Mouse (Mus musculus): ENCODE measurements around the gene Gba. TPM values are rescaled to one million over a fixed set of nuclear protein-coding genes. Genes with fewer than 3 reads are reported as not detected.

Gene Gba
- polyA plus RNA-seq, 1 experiment from 2014 or later: 26.2 TPM

DNA sequence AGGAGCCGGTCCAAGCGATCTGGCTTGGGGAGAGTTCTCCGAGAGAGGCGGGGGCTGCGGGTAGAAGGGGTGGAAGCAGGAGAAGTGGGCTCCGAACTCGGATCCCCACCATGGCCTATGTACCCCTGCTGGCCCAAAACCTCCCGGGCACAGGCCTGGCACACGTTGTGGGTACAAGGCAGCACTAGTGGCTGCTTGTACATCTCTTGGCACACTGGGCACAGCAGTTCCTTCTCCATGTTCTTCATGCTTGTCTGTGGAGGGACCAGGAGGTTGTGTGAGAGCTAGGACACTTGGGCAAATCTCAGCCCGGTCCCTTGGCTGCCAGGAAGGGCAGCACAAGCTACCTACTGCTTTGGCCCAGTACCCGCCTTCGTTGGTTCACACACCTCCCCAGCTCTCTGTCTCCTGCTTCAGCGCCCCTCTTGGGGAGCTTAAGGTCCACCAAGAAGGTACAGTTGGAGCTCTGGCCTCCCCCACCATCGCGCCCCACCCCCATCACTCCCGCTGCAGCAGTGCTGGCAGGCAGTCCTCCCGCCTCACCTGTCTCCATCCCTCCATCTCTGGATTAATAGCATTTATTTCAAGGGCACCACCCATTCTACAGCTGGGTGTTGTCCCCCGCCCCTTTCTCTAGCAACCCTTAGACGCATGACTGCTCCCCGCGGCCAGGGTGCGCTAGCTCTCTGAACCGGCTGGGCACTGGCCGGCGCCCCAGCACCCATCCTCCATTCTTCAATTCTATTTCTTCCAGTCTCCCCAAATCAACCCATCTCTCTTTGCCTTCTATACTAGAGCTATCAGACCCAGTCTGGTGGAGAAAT, 41.6 kb downstream of the Gba start:
- no peak for ATAC-seq (ENCODE audit: insufficient read depth)
- 25% methylated on average over 25 of the region's 25 CpGs for WGBS (ENCODE audit: insufficient replicate concordance)
- H3K9ac ChIP-seq: no peak overlapping the region

DNA sequence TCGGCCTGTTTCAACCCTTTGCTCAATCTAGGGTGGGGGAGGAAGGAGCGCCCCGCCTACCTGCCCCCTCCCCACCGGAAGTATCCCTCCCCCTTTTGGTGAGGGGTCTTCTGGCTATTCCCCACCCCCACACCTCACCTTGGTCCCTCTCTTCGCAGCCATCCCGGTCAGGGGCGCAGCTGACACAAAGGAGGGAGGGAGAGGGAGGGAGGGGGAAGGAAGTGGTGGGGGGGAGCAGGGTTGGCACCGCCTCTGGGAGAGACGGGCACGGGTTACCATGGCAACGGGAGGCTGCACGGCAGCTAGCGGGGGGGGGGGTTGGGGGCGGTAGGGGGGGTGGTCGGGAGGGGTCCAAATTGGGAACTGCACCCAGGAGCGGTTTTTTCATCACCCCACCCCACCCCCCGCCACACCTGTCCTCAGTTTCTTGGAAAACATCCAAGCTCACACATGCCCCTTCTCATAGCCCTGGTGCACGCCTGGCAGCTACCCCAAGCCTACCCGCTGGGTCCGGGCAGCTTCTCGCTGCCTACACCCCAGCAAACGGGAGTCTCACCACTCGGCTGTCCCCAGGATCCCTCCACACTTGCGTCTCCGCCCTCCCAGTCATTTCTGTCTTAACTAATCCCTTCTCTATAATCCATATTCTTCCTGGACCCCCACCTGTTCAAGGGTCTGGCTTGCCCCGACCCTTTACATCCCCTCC, 42.4 kb downstream of the Gba start:
- H3K9ac ChIP-seq: no peak overlapping the region
- peak overlapping the region; percentile 90 for H3K4me2 ChIP-seq
- H3K36me3 ChIP-seq (replicated peaks): no peaks in the 10 kb centered on the region; the same call in 1 of the 2 replicates
- H3K27me3 ChIP-seq: peaks cover 29% of the 10 kb centered on the region
- peaks cover 53% of the 10 kb centered on the region for H3K4me1 ChIP-seq (replicated peaks)
- H3K4me3 ChIP-seq (replicated peaks): peak overlapping the region; percentile 8; the same call in 1 of the 2 replicates
- no peaks in the 10 kb centered on the region for H3K9me3 ChIP-seq (replicated peaks)
- 2% methylated on average over 20 of the region's 26 CpGs for WGBS (ENCODE audit: insufficient replicate concordance)
- ATAC-seq (ENCODE audit: insufficient read depth): no peak
- H3K27ac ChIP-seq (replicated peaks): no peak overlapping the region

More for the DNA sequence above, 41.6 kb downstream of the Gba start:
- Histone ChIP-seq H3K27ac (replicated peaks) (no peak overlapping the region), H3K27me3 (peaks cover 29% of the 10 kb centered on the region), H3K9me3 (replicated peaks) (no peaks in the 10 kb centered on the region), H3K4me1 (replicated peaks) (peaks cover 53% of the 10 kb centered on the region), H3K4me2 (peak overlapping the region; percentile 90), H3K36me3 (replicated peaks) (no peaks in the 10 kb centered on the region; the same call in 1 of the 2 replicates), H3K4me3 (replicated peaks) (no peak overlapping the region)

DNA sequence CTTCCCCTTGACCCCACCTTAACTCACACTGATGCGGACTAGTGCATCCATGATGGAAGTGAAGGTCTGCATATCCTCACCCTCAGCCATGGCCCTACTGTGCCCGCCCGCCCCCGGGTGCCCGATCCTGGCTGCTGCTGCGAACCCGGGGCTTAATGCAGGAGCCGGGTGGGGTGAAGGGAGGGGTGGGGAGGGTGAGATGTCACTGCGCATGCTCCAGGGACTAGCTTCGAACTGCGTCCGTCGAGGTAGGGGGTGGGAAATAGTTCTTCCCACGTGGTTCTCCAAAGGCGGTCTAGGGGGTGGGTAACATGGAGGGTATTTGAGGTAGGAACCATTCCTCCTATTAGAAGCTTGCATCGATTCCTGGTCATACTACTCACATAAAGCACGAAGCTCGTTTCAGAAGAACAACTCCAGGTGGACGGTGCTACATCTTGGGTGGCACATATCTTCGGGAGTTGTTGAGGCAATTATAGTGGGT, 43.0 kb downstream of the Gba start, which contains the start of gene Krtcap2:
TSS of gene Krtcap2 (plus strand) at position 279 of the 484 bp plus-strand sequence.
- Histone ChIP-seq H3K9me3 (replicated peaks) (no peaks in the 10 kb centered on the region), H3K27me3 (peaks cover 35% of the 10 kb centered on the region), H3K4me1 (replicated peaks) (peaks cover 56% of the 10 kb centered on the region), H3K4me3 (replicated peaks) (peak within 1 kb of the TSS; percentile 78), H3K27ac (replicated peaks) (peak within 1 kb of the TSS; percentile 69), H3K36me3 (replicated peaks) (no peaks in the 10 kb centered on the region; the same call in 1 of the 2 replicates), H3K4me2 (peak within 1 kb of the TSS; percentile 90), H3K9ac (peak within 1 kb of the TSS; percentile 73)
- WGBS (ENCODE audit: insufficient replicate concordance): 7% methylated on average over 20 of the region's 20 CpGs
- no peak for ATAC-seq (ENCODE audit: insufficient read depth)

DNA sequence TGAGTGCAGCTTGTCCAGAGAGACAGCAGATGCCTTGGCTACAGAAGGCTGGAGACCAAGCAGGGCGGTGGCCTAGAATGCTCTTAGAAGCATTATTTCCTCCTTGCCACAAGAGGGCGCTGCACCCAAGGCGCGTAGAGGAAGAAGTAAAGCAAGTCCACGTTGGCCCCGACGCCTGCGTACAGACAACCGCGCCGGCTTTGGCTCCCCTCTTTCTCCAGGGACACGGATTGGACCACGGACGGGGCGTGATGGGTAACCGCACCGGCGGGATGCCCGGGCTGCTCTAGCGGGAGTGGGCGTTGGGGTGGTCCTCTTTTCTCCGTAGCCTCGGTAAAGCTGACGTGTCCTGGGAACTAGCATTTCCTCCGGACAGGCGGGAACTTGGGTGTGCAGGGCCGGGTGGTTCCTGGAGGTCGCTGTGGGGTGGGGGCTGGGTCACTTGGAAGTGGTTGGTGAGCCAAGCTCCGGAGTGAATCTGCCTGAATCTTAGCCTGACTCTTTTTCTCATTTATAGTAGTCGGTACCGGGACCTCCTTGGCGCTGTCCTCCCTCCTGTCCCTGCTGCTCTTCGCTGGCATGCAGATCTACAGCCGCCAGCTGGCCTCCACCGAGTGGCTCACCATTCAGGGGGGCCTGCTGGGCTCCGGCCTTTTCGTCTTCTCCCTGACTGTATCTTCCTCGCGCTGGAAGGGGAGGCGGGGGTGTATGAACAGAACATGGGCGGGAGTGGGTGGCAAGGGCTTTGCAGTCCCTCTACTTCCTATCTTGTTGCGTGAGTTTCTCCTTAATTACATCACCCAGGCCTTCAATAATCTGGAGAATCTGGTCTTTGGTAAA, 43.8 kb downstream of the Gba start, which contains the start of gene Trim46:
TSS of gene Trim46 (minus strand) at position 49 of the 840 bp plus-strand sequence.
- no peaks in the 10 kb centered on the region; the same call in 1 of the 2 replicates for H3K36me3 ChIP-seq (replicated peaks)
- H3K4me3 ChIP-seq (replicated peaks): peak within 1 kb of the TSS; percentile 78
- peak within 1 kb of the TSS; percentile 90 for H3K4me2 ChIP-seq
- H3K27me3 ChIP-seq: peaks cover 42% of the 10 kb centered on the region
- peaks cover 64% of the 10 kb centered on the region for H3K4me1 ChIP-seq (replicated peaks)
- peak; percentile 64 for ATAC-seq (ENCODE audit: insufficient read depth)
- H3K9me3 ChIP-seq (replicated peaks): no peaks in the 10 kb centered on the region
- H3K9ac ChIP-seq: peak within 1 kb of the TSS; percentile 73
- under 1% methylated on average over 42 of the region's 42 CpGs for WGBS (ENCODE audit: insufficient replicate concordance)
- peak within 1 kb of the TSS; percentile 69 for H3K27ac ChIP-seq (replicated peaks)

DNA sequence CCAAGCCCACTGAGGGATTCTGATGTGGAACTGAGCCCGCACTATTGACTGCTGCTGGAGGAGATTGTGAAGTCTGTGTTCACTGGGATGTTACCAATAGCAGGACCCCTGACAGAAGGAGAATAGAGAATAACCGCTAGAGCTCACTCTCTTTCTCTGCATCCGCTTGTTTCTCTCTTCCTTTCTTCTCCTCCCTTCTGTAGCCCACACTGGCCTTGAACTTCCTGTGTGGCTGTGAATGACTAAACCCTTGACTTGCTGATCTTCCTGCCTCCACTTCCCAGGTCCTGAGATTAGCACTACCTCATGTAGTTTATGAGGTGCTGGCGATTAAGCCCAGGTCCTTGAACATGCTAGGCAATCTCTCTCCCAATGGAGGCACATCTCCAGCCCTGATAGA, 44.7 kb downstream of the Gba start:
- no peak for ATAC-seq (ENCODE audit: insufficient read depth)
- Histone ChIP-seq H3K4me3 (replicated peaks) (peak overlapping the region; percentile 78; the same call in 1 of the 2 replicates), H3K4me1 (replicated peaks) (peaks cover 66% of the 10 kb centered on the region), H3K4me2 (peak overlapping the region; percentile 90), H3K36me3 (replicated peaks) (no peaks in the 10 kb centered on the region; the same call in 1 of the 2 replicates), H3K9me3 (replicated peaks) (no peaks in the 10 kb centered on the region), H3K27ac (replicated peaks) (no peak overlapping the region), H3K9ac (no peak overlapping the region), H3K27me3 (peaks cover 52% of the 10 kb centered on the region)
- WGBS (ENCODE audit: insufficient replicate concordance): 60% methylated on average over 4 of the region's 4 CpGs

DNA sequence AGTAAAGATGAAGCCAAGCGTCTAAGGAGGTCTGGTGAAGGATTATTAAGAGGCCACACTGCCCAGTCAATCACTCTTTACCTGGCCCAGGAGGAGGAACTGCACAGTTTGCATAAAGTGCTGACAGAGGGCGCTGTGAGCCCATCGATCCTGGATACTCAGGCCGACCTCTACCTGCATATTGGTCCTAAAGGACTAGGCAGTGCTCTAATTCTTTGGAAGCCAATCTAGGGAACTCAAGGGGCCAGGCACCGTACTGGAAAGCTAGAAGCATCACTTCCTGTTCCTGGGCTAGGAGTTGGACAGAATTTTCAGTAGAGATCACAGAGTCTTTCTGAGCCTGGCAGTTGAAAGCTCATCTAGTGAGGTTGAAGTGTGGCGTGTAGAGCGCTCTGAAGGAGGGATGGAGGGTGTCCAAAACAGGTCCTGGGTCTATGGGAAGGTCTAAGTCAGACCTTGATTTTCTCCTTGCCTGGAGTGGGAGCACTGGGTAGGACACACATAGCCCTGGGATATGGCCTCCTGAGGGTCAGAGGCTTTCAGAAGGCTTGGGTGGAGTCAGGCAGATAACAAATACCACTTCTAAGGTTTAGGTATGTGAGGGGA, 47.8 kb downstream of the Gba start:
- no peak overlapping the region; the same call in 1 of the 2 replicates for H3K4me2 ChIP-seq
- 14% methylated on average over 7 of the region's 7 CpGs for WGBS (ENCODE audit: insufficient replicate concordance)
- H3K27me3 ChIP-seq: peaks cover 48% of the 10 kb centered on the region
- H3K27ac ChIP-seq (replicated peaks): no peak overlapping the region
- H3K9ac ChIP-seq: no peak overlapping the region
- no peaks in the 10 kb centered on the region; the same call in 1 of the 2 replicates for H3K36me3 ChIP-seq (replicated peaks)
- H3K9me3 ChIP-seq (replicated peaks): no peaks in the 10 kb centered on the region
- no peak overlapping the region for H3K4me3 ChIP-seq (replicated peaks)
- peaks cover 42% of the 10 kb centered on the region for H3K4me1 ChIP-seq (replicated peaks)
- no peak for ATAC-seq (ENCODE audit: insufficient read depth)

DNA sequence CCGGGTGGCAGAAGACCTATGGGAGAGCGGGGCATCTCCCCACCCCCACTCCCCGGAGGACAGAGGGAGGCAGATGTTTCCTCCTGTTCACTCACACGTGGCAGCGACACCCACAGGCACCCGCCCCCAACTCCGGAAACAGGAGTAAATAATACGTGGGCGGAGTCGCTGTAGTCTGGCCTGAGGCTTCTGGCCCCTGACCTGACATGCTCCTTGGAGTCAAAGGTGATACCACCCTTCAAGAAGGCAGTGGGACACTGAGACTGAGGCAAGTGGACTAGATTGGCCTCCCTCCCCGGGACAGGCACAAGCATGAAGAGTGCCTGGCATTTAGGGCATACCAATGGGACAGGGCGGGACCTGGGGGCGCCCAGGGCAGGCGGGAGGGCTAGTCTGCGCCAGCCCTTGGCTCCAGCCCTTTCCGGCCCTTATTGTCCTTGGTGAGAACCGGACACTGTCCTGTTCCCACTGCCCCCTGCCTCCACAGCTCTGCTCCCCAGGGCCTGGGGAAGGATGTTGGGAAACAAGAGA, 48.7 kb downstream of the Gba start:
- Histone ChIP-seq H3K9ac (no peak overlapping the region), H3K36me3 (replicated peaks) (no peaks in the 10 kb centered on the region; the same call in 1 of the 2 replicates), H3K9me3 (replicated peaks) (no peaks in the 10 kb centered on the region), H3K27ac (replicated peaks) (no peak overlapping the region), H3K4me1 (replicated peaks) (peaks cover 33% of the 10 kb centered on the region), H3K4me3 (replicated peaks) (peak overlapping the region; percentile 6; the same call in 1 of the 2 replicates), H3K27me3 (peaks cover 46% of the 10 kb centered on the region), H3K4me2 (peak overlapping the region; percentile 42)
- WGBS (ENCODE audit: insufficient replicate concordance): 5% methylated on average over 17 of the region's 17 CpGs
- peak; percentile 40 for ATAC-seq (ENCODE audit: insufficient read depth)

DNA sequence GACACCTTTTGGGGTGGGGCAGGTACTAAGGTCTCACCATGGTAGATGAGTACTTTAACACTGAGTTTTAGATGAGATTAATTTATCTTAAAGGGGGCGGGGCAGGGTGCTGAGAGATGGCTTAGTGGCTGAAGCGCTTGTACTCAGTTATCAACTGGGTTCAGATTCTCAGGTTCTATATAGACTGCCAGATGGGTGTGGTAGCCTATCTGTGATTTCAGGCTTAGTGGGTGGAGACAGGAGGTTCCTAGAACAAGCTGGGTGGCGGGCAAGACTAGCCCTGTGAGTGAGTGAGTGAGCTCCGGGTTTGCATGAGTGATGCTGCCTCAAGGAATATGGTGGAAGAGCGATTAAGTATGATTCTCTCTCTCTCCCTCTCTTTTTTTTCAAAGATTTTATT, 52.3 kb downstream of the Gba start:
- H3K9ac ChIP-seq: no peak overlapping the region
- no peak for ATAC-seq (ENCODE audit: insufficient read depth)
- no peak overlapping the region for H3K27ac ChIP-seq (replicated peaks)
- H3K36me3 ChIP-seq (replicated peaks): no peaks in the 10 kb centered on the region
- H3K4me3 ChIP-seq (replicated peaks): no peak overlapping the region
- H3K9me3 ChIP-seq (replicated peaks): no peaks in the 10 kb centered on the region
- H3K4me2 ChIP-seq: no peak overlapping the region
- 38% methylated on average over 5 of the region's 5 CpGs for WGBS (ENCODE audit: insufficient replicate concordance)
- H3K27me3 ChIP-seq: peaks cover 66% of the 10 kb centered on the region
- H3K4me1 ChIP-seq (replicated peaks): peaks cover 17% of the 10 kb centered on the region

DNA sequence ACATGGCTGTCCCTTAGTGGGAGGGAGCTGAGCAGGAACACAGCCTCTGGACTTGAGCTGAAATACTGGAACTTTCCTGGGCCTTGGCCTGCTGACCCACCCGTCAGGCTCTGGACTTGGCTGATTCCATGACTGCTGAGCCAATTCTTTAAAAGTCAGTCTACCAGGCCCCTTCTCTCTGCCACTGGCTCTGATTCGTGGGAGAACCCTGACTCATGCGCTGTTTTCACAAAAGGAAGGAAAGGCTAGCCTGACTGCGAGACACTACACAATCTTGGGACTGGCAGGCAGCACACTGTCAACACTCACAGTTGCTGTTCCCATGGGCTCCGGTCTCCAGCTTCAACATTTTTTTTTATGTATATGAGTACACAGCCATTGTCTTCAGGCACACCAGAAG, 53.4 kb downstream of the Gba start:
- Histone ChIP-seq H3K4me2 (no peak overlapping the region), H3K27me3 (peaks cover 56% of the 10 kb centered on the region), H3K9me3 (replicated peaks) (no peaks in the 10 kb centered on the region), H3K27ac (replicated peaks) (no peak overlapping the region), H3K9ac (no peak overlapping the region), H3K4me3 (replicated peaks) (no peak overlapping the region), H3K36me3 (replicated peaks) (no peaks in the 10 kb centered on the region), H3K4me1 (replicated peaks) (peaks cover 10% of the 10 kb centered on the region)
- WGBS (ENCODE audit: insufficient replicate concordance): 50% methylated on average over 5 of the region's 5 CpGs
- ATAC-seq (ENCODE audit: insufficient read depth): no peak

Data from liver, embryonic 15.5 days (tissue).